Mouse (Mus musculus) brain, embryonic 14.5 days (tissue): ENCODE results near the gene Hist2h4.

Experiments used
- CTCF ChIP-seq: fragments of 200-500 bp; IDR thresholded peaks from 2 replicates; pipeline ENCODE4 v1.5.1; 2012; ENCODE audit warnings: inconsistent platforms, mild to moderate bottlenecking, moderate library complexity, borderline replicate concordance; ENCODE audit not compliant: insufficient read depth, insufficient read length; ENCODE audit errors: extremely low read depth
- POLR2A ChIP-seq: fragments of 200-500 bp; IDR thresholded peaks from 2 replicates; pipeline ENCODE4 v1.6.1; 2012; ENCODE audit warnings: mild to moderate bottlenecking, inconsistent platforms, borderline replicate concordance; ENCODE audit not compliant: poor library complexity, insufficient read depth, insufficient read length, severe bottlenecking; ENCODE audit errors: extremely low read depth

GRCm38 (mm10) chr3:96254683-96255355 is 8.3 kb downstream of the Hist2h4 start:
- TF ChIP-seq POLR2A, result no peak
- no peak for TF ChIP-seq CTCF
